Mouse (Mus musculus): Measurements from ENCODE around the gene Olfr472. TPM values are rescaled to one million over a fixed set of nuclear protein-coding genes. Genes with fewer than 3 reads are reported as not detected.

Gene Olfr472
- not detected in 2 replicates for polyA plus RNA-seq (2012; rRNA removed)

GRCm38 (mm10) chr7:107897602-107898001 is at the start of gene Olfr472:
Olfr472 (plus strand) TSS chr7:107897902.

GRCm38 (mm10) chr7:107930146-107930545 is 32.4 kb downstream of the Olfr472 start, which contains the start of gene Olfr473:
Olfr473 (plus strand) TSS chr7:107930446.

GRCm38 (mm10) chr7:107954343-107954742 is 56.6 kb downstream of the Olfr472 start, which contains the start of gene Olfr474:
Olfr474 (plus strand) TSS chr7:107954643.

Other genes starting within 250 kb of the Olfr472 start
- gene Cyb5r2, start 139.9 kb upstream of the Olfr472 start, polyA plus RNA-seq (2012; rRNA removed) = 0.16 and 0.24 TPM in 2 replicates
- not detected in 2 replicates for gene Ovch2, start 96.7 kb upstream of the Olfr472 start, polyA plus RNA-seq (2012; rRNA removed)
- gene Olfr467, start 85.6 kb upstream of the Olfr472 start, polyA plus RNA-seq (2012; rRNA removed) = not detected in 2 replicates
- not detected in 2 replicates for gene Olfr469, start 72.4 kb upstream of the Olfr472 start, polyA plus RNA-seq (2012; rRNA removed)
- gene Olfr470, start 50.4 kb upstream of the Olfr472 start, polyA plus RNA-seq (2012; rRNA removed) = not detected in 2 replicates
- gene Olfr473, start 32.5 kb downstream of the Olfr472 start, polyA plus RNA-seq (2012; rRNA removed) = not detected in 2 replicates
- not detected in 2 replicates for gene Olfr474, start 56.7 kb downstream of the Olfr472 start, polyA plus RNA-seq (2012; rRNA removed)
- not detected in 2 replicates for gene Olfr476, start 66.9 kb downstream of the Olfr472 start, polyA plus RNA-seq (2012; rRNA removed)
- gene Olfr477, start 88.8 kb downstream of the Olfr472 start, polyA plus RNA-seq (2012; rRNA removed) = not detected in 2 replicates
- not detected in 2 replicates for gene Olfr478, start 136.1 kb downstream of the Olfr472 start, polyA plus RNA-seq (2012; rRNA removed)
- not detected in 2 replicates for gene Olfr479, start 152.8 kb downstream of the Olfr472 start, polyA plus RNA-seq (2012; rRNA removed)
- not detected in 2 replicates for gene Olfr480, start 169.4 kb downstream of the Olfr472 start, polyA plus RNA-seq (2012; rRNA removed)
- gene Olfr481, start 182.0 kb downstream of the Olfr472 start, polyA plus RNA-seq (2012; rRNA removed) = not detected in 2 replicates
- gene Olfr482, start 199.7 kb downstream of the Olfr472 start, polyA plus RNA-seq (2012; rRNA removed) = not detected in 2 replicates
- gene Olfr483, start 202.9 kb downstream of the Olfr472 start, polyA plus RNA-seq (2012; rRNA removed) = not detected in 2 replicates
- gene Olfr484, start 229.5 kb downstream of the Olfr472 start, polyA plus RNA-seq (2012; rRNA removed) = not detected in 2 replicates

All from central nervous system, embryonic 11.5 days (tissue).